Mouse (Mus musculus) neural tube, embryonic 15.5 days (tissue): ENCODE data around the gene Maml3. TPM values are rescaled to one million over a fixed set of nuclear protein-coding genes. Genes with fewer than 3 reads are reported as not detected.

Source experiments
- ATAC-seq: fragments of 200-750 bp; cut with Nextera tagmentation; 2 replicates; pipeline ENCODE4 v1.8.0; 2017; ENCODE audit warnings: mild to moderate bottlenecking, moderate TSS enrichment, moderate library complexity; ENCODE audit not compliant: low FRiP score
- H3K27ac ChIP-seq: fragments of 300-500 bp; sonication (generic); replicated peaks from 2 replicates; pipeline ENCODE4 v1.5.1; 2015; ENCODE audit warnings: mild to moderate bottlenecking, inconsistent platforms
- H3K27me3 ChIP-seq: fragments of 300-500 bp; sonication (generic); replicated peaks from 2 replicates; pipeline ENCODE4 v1.6.1; 2015; ENCODE audit warnings: inconsistent platforms
- H3K36me3 ChIP-seq: fragments of 300-500 bp; sonication (generic); 2 replicates; pipeline ENCODE4 v1.6.1; 2015; ENCODE audit warnings: inconsistent platforms
- H3K4me1 ChIP-seq: fragments of 300-500 bp; sonication (generic); 2 replicates; pipeline ENCODE4 v1.6.1; 2015; ENCODE audit warnings: inconsistent platforms
- H3K4me2 ChIP-seq: fragments of 300-500 bp; sonication (generic); 2 replicates; pipeline ENCODE4 v1.6.1; 2015; ENCODE audit warnings: inconsistent platforms, mild to moderate bottlenecking, moderate library complexity
- H3K4me3 ChIP-seq: fragments of 300-500 bp; sonication (generic); replicated peaks from 2 replicates; pipeline ENCODE4 v1.5.1; 2015; ENCODE audit warnings: mild to moderate bottlenecking, inconsistent platforms
- H3K9ac ChIP-seq: fragments of 300-500 bp; sonication (generic); replicated peaks from 2 replicates; pipeline ENCODE4 v1.6.1; 2015; ENCODE audit warnings: mild to moderate bottlenecking, inconsistent platforms
- H3K9me3 ChIP-seq: fragments of 300-500 bp; sonication (generic); replicated peaks from 2 replicates; pipeline ENCODE4 v1.6.1; 2016; ENCODE audit warnings: inconsistent platforms
- WGBS: fragments of 180-500 bp; shearing (Covaris S2); methylation state at CpG from one replicate; pipeline ENCODE4 v1.1.7; 2015; ENCODE audit warnings: mixed read lengths; 5-methylcytosine and 5-hydroxymethylcytosine counted together
- polyA plus RNA-seq: library from polyadenylated mRNA; unstranded; fragments of >200 nt; fragmentation: Nextera tagmentation; extraction: Ambion mirVana; gene quantifications from 2 replicates; pipeline ENCODE4 v1.2.1, GENCODE M21; 2015

Gene Maml3
- polyA plus RNA-seq, 1 experiment from 2014 or later = 7.6 TPM

DNA sequence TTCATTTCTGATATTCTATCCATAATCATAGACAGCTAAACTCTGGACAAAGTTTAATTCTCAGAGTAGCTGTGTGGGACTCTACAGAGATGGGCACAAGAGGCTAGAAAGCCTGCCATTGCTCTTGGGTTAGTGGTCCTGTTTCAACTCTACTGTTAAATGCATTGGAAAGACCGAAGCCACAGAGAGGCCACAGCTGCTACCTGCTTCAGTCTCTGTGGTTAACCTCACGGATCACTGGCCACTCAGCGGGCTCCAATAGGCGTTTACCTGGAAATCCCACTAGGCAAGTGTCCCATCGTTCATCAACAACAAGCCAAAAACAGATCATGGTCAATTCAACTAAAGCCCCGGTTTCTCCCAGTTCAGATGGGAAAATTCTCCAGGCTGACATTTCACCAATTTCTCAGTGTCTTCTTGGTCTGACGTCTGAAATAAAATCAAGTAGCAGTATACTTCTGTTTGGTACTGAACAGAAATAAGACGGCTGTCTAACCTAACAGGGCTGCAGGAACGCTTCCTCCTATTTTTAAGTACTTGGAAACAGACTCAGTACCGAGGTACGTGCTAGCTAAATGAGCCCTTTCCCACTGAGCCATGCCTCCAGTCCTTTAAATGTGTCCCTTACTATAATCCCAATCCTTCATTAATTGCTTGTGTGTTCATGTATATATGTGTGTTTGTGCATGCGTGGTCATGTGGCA, 339.5 kb downstream of the Maml3 start:
- Histone ChIP-seq H3K36me3 (no peaks in the 10 kb centered on the region), H3K4me3 (no peak overlapping the region), H3K9ac (no peak overlapping the region), H3K4me2 (no peak overlapping the region), H3K4me1 (peaks cover 11% of the 10 kb centered on the region), H3K9me3 (no peaks in the 10 kb centered on the region), H3K27ac (no peak overlapping the region), H3K27me3 (no peaks in the 10 kb centered on the region)
- ATAC-seq = no peak
- 77% methylated on average over 12 of the region's 12 CpGs for WGBS

DNA sequence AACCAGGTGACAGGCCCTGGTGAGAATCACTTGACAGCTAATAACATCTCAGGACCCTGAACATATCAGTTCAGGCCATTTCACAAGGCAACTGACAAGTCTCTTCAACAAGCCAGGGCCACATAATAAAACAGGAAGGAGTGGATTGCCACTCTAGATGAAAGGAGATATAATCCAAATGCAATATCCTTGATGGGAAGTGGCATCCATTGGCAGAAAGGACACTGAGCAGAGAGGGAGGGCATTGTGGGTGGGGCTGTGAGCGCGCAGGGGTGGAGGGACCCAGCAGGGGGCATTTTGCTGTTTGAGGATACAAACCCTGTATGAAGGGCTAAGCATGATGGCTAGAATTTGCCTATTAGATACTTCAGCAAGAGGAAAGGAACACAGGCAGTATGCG, 340.7 kb downstream of the Maml3 start:
- WGBS = 84% methylated on average over 3 of the region's 3 CpGs
- H3K4me1 ChIP-seq = peaks cover 11% of the 10 kb centered on the region
- no peak overlapping the region for H3K9ac ChIP-seq
- H3K9me3 ChIP-seq = no peaks in the 10 kb centered on the region
- H3K27ac ChIP-seq = no peak overlapping the region
- H3K27me3 ChIP-seq = no peaks in the 10 kb centered on the region
- no peak overlapping the region for H3K4me2 ChIP-seq
- ATAC-seq = no peak
- H3K36me3 ChIP-seq = no peaks in the 10 kb centered on the region
- H3K4me3 ChIP-seq = no peak overlapping the region

DNA sequence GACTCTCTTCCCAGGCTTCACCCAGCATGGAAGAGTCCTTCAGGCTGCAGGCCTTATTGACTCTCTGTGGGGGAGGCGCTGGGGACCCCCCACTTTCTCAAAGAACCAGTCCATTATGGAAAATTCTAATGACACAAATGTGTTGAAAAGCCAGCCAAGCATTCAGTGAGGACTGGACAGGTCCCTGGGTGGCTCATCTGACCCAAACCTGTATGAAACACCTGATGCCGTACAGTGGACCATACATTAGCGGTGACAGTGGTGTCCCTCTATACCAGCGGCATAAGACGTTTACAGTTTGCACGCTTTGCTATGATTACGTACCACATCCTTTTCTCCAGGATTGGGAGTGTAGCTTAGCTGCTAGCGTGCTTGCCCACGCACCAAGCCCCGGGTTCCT, 342.0 kb downstream of the Maml3 start:
- ATAC-seq = no peak; the same call in 1 of the 2 replicates
- H3K36me3 ChIP-seq = no peaks in the 10 kb centered on the region
- peak overlapping the region; percentile 14 for H3K27ac ChIP-seq
- H3K4me1 ChIP-seq = peaks cover 11% of the 10 kb centered on the region
- no peak overlapping the region for H3K9ac ChIP-seq
- WGBS = 90% methylated on average over 10 of the region's 10 CpGs
- H3K9me3 ChIP-seq = no peaks in the 10 kb centered on the region
- H3K4me2 ChIP-seq = no peak overlapping the region
- H3K27me3 ChIP-seq = no peaks in the 10 kb centered on the region
- no peak overlapping the region for H3K4me3 ChIP-seq

DNA sequence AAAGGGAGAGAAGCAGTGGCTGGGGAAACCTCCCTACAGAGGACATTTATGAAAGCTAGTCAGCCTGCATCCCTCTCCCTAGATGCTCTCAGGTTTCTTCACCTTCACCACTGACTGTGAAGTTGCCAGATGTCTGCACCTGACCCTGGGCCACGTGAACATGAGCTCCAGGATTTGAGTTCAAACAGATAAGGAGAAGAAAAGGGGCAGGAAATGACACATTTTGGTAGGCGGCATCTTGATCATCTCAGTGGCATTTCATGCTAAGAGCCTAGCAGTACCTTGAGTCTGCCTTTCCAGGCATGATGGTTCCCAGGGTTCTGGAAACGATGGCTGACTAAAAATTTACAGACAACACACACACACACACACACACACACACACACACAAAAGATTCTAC, 345.3 kb downstream of the Maml3 start:
- H3K9ac ChIP-seq = no peak overlapping the region

DNA sequence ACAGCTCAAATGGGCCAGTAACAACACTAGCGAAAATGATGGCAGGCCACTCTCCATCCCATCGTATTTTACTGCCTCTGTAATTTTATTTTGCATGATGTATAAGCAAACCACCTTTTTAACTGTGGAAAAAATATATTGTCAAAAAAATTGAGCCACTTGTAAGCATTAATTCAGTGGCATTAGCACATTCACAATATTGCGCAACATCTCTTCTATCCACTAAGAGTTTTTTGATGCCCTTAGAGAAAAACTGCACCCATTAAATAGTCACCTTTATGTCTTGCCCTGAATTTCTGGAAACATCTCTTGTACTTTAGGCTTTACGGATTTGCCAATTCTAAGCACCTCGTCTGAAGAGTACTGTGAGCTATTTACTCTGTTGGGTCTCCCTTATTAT, 347.8 kb downstream of the Maml3 start:
- no peaks in the 10 kb centered on the region for H3K27me3 ChIP-seq
- ATAC-seq = no peak
- no peak overlapping the region for H3K27ac ChIP-seq
- no peaks in the 10 kb centered on the region for H3K36me3 ChIP-seq
- H3K4me1 ChIP-seq = peaks cover under 1% of the 10 kb centered on the region; the same call in 1 of the 2 replicates
- no peak overlapping the region for H3K4me3 ChIP-seq
- WGBS = 93% methylated on average over 5 of the region's 5 CpGs
- no peak overlapping the region for H3K9ac ChIP-seq
- H3K4me2 ChIP-seq = no peak overlapping the region
- H3K9me3 ChIP-seq = no peaks in the 10 kb centered on the region

More for the DNA sequence above, 345.3 kb downstream of the Maml3 start:
- WGBS = 81% methylated on average over 3 of the region's 3 CpGs
- ATAC-seq = no peak
- Histone ChIP-seq H3K27me3 (no peaks in the 10 kb centered on the region), H3K4me1 (peaks cover 11% of the 10 kb centered on the region), H3K4me2 (no peak overlapping the region), H3K4me3 (no peak overlapping the region), H3K36me3 (no peaks in the 10 kb centered on the region), H3K9me3 (no peaks in the 10 kb centered on the region), H3K27ac (no peak overlapping the region)

DNA sequence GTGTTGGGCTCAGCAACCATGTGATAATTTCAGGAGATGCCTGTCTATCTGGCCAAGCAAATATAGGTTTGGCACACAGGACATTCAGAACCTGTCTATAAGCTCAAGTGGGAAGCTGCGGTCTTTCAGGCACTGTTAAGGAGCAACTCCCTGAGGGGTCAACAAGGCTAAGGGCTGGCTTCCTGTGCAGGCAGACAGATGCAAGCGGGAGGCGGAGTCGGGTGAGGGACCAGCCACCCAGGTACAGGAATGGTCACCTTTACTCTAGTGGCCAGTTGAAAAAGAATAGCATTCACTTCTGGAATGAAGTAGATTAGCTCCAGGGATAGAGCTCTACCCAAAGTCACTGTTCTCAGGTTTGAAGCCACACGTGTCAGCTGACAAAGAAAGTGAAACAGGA, 348.6 kb downstream of the Maml3 start:
- Histone ChIP-seq H3K4me3 (no peak overlapping the region), H3K4me1 (peaks cover 7% of the 10 kb centered on the region), H3K9me3 (no peaks in the 10 kb centered on the region), H3K9ac (no peak overlapping the region), H3K36me3 (no peaks in the 10 kb centered on the region), H3K27ac (no peak overlapping the region), H3K4me2 (no peak overlapping the region), H3K27me3 (no peaks in the 10 kb centered on the region)
- no peak for ATAC-seq
- WGBS = 90% methylated on average over 5 of the region's 5 CpGs

DNA sequence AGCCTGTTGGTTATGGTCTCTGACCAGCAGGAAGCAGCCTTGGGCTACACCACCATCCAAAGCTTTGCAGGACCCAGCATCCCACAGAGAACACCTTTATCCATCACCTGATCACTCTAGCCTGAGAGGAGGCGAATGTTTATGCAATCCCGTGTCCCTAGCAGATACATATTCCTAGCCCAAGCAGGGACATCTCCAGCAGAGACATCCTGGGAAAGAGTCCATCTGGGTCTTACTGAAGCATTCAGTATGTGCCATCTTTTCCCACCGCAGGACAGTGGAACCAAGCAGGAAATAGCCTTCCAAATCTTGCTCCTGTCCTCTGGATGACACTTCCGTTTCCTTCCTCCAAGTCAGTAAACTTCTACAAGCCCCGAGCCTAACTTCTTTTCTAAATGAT, 351.6 kb downstream of the Maml3 start:
- Histone ChIP-seq H3K9me3 (no peaks in the 10 kb centered on the region), H3K4me3 (no peak overlapping the region), H3K27ac (no peak overlapping the region), H3K27me3 (no peaks in the 10 kb centered on the region), H3K4me2 (no peak overlapping the region), H3K9ac (no peak overlapping the region), H3K36me3 (no peaks in the 10 kb centered on the region), H3K4me1 (peaks cover 36% of the 10 kb centered on the region)
- WGBS = 78% methylated on average over 5 of the region's 5 CpGs
- no peak for ATAC-seq

DNA sequence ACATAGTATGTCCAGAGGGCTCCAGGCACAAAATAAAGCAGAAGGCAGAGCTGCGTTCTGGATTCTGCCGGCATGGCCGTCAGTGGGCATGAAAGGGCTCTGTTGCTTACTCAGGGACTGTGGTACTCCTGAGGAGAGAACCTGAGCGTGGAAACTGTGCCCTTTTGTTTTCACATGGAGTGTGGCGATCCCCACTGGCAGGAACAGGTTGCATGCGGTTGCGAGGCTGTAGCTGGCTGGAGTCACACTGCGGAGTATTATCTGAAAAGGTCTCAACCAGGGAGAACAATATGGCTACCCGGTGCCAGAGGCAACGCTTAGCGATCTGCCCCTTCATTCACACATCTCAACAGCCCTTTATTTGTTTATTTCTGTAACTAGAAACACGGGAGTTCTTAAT, 353.4 kb downstream of the Maml3 start:
- H3K36me3 ChIP-seq = no peaks in the 10 kb centered on the region
- no peaks in the 10 kb centered on the region for H3K9me3 ChIP-seq
- no peaks in the 10 kb centered on the region for H3K27me3 ChIP-seq
- H3K27ac ChIP-seq = peak overlapping the region; percentile 82
- 59% methylated on average over 12 of the region's 12 CpGs for WGBS
- no peak for ATAC-seq
- no peak overlapping the region for H3K4me3 ChIP-seq
- no peak overlapping the region for H3K9ac ChIP-seq
- H3K4me1 ChIP-seq = peaks cover 45% of the 10 kb centered on the region
- H3K4me2 ChIP-seq = no peak overlapping the region

DNA sequence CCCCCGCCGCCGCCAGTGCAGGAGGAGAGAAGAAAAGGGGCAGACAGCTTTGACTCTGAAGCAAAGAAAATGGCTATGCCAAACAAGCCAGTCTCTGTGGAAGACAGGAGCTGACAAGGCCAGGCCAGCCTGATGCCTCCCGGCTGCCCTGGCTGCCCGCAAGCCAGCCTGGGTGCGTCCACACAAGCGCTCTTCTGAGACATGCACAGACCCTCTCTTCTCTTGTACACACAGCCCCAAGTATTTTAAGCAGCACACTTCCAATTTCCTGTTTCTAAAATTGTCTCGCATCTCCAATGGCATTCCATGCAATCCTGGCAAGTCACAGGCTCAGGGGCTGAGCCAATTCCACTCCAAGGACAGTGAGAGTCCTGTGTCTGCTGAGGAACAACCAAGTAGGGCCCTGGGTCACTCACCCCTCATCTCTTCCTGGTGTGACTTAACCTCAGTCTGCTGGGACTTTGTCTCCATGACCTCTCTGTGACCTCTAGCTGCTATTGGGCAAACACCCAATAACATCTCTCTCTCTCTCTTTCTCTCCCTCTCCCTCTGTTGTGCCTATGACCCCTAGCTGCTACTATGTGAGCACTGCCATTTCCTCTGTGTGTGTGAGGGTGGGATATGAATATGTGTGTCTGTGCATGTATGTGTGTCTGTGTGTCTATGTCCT, 354.9 kb downstream of the Maml3 start:
- H3K27ac ChIP-seq = peak overlapping the region; percentile 82
- no peaks in the 10 kb centered on the region for H3K27me3 ChIP-seq
- no peaks in the 10 kb centered on the region for H3K9me3 ChIP-seq
- no peak overlapping the region for H3K4me3 ChIP-seq
- peaks cover 46% of the 10 kb centered on the region for H3K4me1 ChIP-seq
- no peak overlapping the region for H3K9ac ChIP-seq
- H3K36me3 ChIP-seq = no peaks in the 10 kb centered on the region
- H3K4me2 ChIP-seq = no peak overlapping the region
- WGBS = 19% methylated on average over 8 of the region's 8 CpGs
- peak; percentile 43 for ATAC-seq

DNA sequence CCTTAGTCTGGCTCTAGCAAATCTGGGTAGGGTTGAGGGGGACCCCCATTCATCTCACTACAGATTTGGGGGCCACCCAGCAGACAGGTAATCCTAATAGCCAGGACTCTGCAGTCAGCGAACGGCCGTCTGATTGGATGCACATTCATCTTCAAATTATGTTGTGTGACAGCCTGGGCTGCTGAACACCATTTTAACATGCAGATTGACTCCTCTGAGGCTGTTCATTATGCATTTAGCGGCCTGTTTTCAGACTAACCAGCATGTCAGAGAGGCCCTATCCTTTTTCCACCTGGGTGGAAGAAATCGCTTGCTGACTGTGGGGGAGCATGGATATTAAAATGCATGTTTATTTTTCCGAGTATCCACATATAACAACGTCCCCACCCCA, 355.5 kb downstream of the Maml3 start:
- H3K4me1 ChIP-seq = peaks cover 50% of the 10 kb centered on the region
- WGBS = 10% methylated on average over 7 of the region's 7 CpGs
- H3K27ac ChIP-seq = peak overlapping the region; percentile 82
- H3K27me3 ChIP-seq = no peaks in the 10 kb centered on the region
- no peaks in the 10 kb centered on the region for H3K36me3 ChIP-seq
- no peak overlapping the region for H3K4me3 ChIP-seq
- H3K9me3 ChIP-seq = no peaks in the 10 kb centered on the region
- no peak overlapping the region for H3K4me2 ChIP-seq
- peak; percentile 21; the same call in 1 of the 2 replicates for ATAC-seq
- H3K9ac ChIP-seq = peak overlapping the region; percentile 20; the same call in 1 of the 2 replicates

DNA sequence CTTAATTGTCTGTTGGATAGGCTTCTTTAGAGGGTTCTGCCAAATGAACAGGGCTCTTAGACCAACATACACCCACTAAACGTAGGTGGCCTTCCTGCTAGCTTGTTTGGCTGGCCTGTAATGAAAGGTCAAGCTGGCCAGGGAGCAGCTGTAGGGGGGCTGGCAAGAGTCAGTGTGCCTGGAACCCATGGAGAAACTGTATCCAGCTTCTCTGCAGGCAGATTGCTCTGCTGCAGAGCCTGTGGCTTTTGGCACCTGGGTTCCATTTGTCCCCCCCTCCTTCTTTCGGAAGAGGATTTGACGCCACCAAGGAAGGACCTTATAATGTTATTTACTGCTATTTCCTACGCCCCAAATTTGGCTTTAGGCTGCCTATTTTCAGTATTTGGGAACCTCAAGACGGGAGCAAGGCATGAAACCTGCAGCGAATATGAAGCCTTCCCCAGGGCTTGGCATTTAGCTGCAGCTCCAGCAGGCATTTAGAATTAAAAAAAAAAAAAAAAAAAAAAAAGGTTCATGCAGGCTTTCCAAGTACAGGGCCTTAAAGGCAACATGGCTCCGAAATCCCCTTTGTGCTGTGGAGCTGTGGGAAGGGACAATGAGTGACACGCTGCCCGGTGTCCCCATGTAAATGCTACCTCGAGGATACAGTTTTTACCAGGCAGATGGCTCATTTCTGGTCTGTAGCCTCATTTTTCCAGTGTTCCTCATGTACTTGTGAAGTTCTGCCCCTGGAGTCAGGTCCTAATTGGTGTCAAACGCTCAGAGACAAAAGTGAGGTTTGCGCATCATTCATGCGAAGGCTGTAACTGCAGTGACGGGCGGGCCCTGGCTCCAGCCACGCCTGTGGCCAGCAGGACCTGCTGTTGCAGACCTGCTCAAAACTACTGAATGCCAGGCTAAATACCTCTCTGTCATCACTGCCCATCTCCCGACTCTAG, 356.2 kb downstream of the Maml3 start:
- peaks cover 51% of the 10 kb centered on the region for H3K4me1 ChIP-seq
- H3K27me3 ChIP-seq = no peaks in the 10 kb centered on the region
- H3K4me2 ChIP-seq = no peak overlapping the region
- ATAC-seq = peak; percentile 7; the same call in 1 of the 2 replicates
- no peak overlapping the region for H3K4me3 ChIP-seq
- peak overlapping the region; percentile 82 for H3K27ac ChIP-seq
- no peaks in the 10 kb centered on the region for H3K9me3 ChIP-seq
- H3K9ac ChIP-seq = peak overlapping the region; percentile 20; the same call in 1 of the 2 replicates
- WGBS = 51% methylated on average over 17 of the region's 17 CpGs
- H3K36me3 ChIP-seq = no peaks in the 10 kb centered on the region
